Mouse (Mus musculus) liver, adult 2 months (tissue): ENCODE measurements at regions not wholly inside any gene's neighbourhood (a gene's known extent, or its start where the extent isn't known, plus 50 kb on each side); places are given as distances from the start of the nearest gene placed in this dataset.

Experiments
- DNase-seq: peaks from one replicate; pipeline ENCODE4 v3.0.0-alpha.2; 2011; ENCODE audit warnings: low read depth, low spot score; ENCODE audit errors: extremely low read depth
- H3K27ac ChIP-seq: fragments of 200-500 bp; replicated peaks from 2 replicates; pipeline ENCODE4 v1.5.1; 2012; ENCODE audit warnings: low read depth, mild to moderate bottlenecking, control low read depth, inconsistent platforms, low read length; ENCODE audit not compliant: insufficient read depth
- H3K27me3 ChIP-seq: fragments of 200-500 bp; 2 replicates; pipeline ENCODE4 v1.6.1; 2012; ENCODE audit warnings: mild to moderate bottlenecking, moderate library complexity, low read length, inconsistent platforms; ENCODE audit not compliant: control insufficient read depth, insufficient read depth
- H3K36me3 ChIP-seq: fragments of 200-500 bp; 2 replicates; pipeline ENCODE4 v1.6.1; 2012; ENCODE audit warnings: low read length, inconsistent platforms; ENCODE audit not compliant: control insufficient read depth, insufficient read depth
- H3K4me1 ChIP-seq: fragments of 200-500 bp; 2 replicates; pipeline ENCODE4 v1.6.1; 2011; ENCODE audit warnings: low read length; ENCODE audit not compliant: control insufficient read depth, insufficient read depth
- H3K4me3 ChIP-seq: fragments of 200-500 bp; 2 replicates; pipeline ENCODE4 v1.5.1; 2011; ENCODE audit warnings: low read depth, mild to moderate bottlenecking, control low read depth, low read length, moderate library complexity; ENCODE audit not compliant: insufficient read depth
- H3K79me2 ChIP-seq: fragments of 200-500 bp; 2 replicates; pipeline ENCODE4 v1.6.1; 2012; ENCODE audit warnings: inconsistent platforms, mild to moderate bottlenecking, low read length, moderate library complexity; ENCODE audit not compliant: control insufficient read depth, insufficient read depth
- H3K9ac ChIP-seq: fragments of 200-500 bp; 2 replicates; pipeline ENCODE4 v1.6.1; 2012; ENCODE audit warnings: low read depth, mild to moderate bottlenecking, control low read depth, inconsistent platforms, low read length
- CTCF ChIP-seq: fragments of 200-500 bp; IDR thresholded peaks from 2 replicates; pipeline ENCODE4 v1.5.1; 2011; ENCODE audit warnings: low read depth, low read length, control low read depth
- POLR2A ChIP-seq: fragments of 200-500 bp; IDR thresholded peaks from 2 replicates; pipeline ENCODE4 v1.6.1; 2011; ENCODE audit warnings: low read length, control low read depth; ENCODE audit not compliant: insufficient read depth; ENCODE audit errors: extremely low read depth
- WGBS: fragments of 180-500 bp; shearing (Covaris S2); methylation state at CpG from one replicate; pipeline ENCODE4 v1.1.7; 2018; 5-methylcytosine and 5-hydroxymethylcytosine counted together

DNA sequence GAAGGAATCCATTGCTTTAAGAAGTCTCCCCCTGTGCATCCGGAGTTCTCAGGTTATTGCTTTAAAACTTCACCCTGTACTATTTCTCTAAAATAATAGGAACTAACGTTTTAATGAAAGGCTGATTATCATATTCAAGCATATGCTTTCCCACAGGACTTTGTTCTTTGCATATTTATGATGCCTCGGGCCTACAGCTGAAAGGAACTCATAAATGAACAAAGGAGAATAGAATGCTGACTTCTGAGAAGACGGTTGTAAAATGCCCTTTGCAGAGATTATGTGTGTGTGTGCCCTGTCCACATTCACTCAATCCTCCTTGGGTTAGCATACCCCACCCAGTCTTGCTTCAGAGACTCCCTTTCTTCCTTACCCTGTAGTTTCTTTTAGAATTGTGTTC, 294.2 kb downstream of the Nedd1 start:
- Histone ChIP-seq H3K36me3 (no peaks in the 10 kb centered on the region), H3K79me2 (no peaks in the 10 kb centered on the region), H3K4me3 (no peak overlapping the region), H3K27me3 (no peaks in the 10 kb centered on the region), H3K9ac (no peak overlapping the region), H3K4me1 (no peaks in the 10 kb centered on the region), H3K27ac (no peak overlapping the region)
- no peak for DNase-seq
- TF ChIP-seq POLR2A (no peak), CTCF (no peak)
- WGBS = 62% methylated on average over 4 of the region's 4 CpGs

DNA sequence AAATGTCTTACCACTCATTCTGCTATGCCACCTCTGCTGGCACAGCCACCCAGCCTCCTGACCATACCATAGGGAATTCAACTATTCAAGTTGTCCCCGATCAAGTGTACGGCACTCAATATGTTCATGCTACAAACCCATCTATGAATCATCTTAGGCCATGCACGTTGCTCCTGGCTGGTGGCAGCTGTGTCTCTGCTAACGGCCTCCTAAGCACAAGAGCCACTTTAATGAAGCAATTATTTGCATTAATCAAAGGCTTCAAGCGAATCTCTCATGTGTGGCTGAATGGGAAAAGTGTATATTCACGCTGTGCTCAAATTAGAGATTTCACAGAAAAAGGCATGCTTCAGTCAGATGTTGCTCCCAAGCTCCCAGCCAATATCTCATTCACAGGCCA, 295.8 kb downstream of the Nedd1 start:
- no peak overlapping the region for H3K4me3 ChIP-seq
- no peaks in the 10 kb centered on the region for H3K4me1 ChIP-seq
- H3K9ac ChIP-seq = no peak overlapping the region
- TF ChIP-seq POLR2A (no peak), CTCF (no peak)
- H3K36me3 ChIP-seq = no peaks in the 10 kb centered on the region
- 82% methylated on average over 6 of the region's 6 CpGs for WGBS
- no peak for DNase-seq
- no peaks in the 10 kb centered on the region for H3K79me2 ChIP-seq
- no peaks in the 10 kb centered on the region for H3K27me3 ChIP-seq
- H3K27ac ChIP-seq = no peak overlapping the region

DNA sequence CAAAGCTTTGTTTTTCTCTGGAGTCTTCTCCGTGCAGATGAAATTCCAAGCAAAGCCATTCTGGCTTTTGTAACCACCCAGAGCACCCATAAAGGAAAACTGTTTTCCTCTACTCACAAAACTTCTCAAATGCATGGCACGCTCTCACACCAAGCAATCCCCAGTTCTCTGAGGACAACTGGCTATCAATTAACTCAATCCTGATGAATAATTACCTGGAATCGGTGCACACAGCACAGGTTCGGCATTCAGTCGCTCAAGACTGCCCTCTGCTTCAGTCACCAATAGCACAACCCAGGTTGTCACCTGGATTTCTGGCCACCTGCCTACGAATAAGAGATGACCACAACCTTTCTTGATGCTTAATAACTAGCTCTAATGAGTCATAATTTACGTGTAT, 309.5 kb downstream of the Nedd1 start:
- Histone ChIP-seq H3K36me3 (no peaks in the 10 kb centered on the region), H3K9ac (no peak overlapping the region), H3K27ac (no peak overlapping the region), H3K27me3 (no peaks in the 10 kb centered on the region), H3K79me2 (no peaks in the 10 kb centered on the region), H3K4me1 (no peaks in the 10 kb centered on the region), H3K4me3 (no peak overlapping the region)
- no peak for DNase-seq
- WGBS = 78% methylated on average over 7 of the region's 7 CpGs
- TF ChIP-seq POLR2A = no peak
- TF ChIP-seq CTCF = no peak

DNA sequence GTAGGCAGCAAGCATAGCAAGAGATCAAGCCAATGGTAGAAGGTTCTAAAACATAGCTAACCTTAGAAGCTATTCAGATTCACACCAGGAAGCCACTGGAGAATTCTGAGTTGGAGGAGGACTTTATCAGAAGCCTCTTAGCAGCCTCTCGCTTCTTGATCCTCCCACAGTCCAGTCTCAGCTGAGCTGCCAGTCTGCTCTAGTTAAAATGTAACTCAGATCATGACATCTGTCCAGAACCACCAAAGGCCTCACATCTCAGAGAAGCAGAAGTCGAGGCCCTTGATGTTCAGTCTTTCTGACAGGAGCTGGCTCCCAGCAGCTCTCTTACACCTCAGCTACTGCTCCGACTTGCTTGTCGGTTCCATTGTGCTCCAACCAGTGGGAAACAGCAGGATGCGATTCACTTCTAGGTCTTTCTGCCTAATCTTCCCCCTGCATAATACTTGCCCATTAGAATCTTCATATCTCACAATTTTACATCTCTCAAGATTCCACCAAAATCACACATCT, 311.4 kb downstream of the Nedd1 start:
- DNase-seq = no peak

DNA sequence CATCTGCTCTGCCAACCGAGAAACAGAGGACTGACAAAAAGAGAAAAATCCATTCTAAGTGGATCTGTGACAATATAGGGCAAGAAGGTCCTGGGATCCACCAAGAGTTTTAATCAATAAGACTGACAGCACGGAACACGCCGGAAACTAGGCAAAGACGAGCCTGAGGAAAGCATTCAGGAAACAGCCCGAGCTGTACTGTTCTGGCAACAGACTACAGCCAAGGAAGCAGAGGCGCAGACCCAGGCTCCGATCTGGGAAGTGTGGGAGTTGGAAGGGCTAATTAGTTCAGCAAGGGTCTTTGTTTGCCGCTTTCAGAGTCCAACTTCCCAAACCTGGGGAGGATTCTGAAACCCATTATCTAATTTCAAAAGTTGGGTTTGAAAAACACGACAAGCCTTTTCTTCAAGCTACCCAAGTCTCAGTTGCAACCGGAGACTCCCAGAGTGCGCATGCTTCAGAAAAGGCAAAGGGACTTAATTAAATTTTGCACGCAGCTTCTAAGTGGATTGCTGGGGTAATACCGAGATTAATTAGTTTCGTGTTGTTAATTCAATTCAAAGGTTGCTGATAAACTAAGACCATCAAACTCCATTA, 317.4 kb downstream of the Nedd1 start:
- Histone ChIP-seq H3K4me1 (no peaks in the 10 kb centered on the region), H3K9ac (no peak overlapping the region), H3K36me3 (no peaks in the 10 kb centered on the region), H3K27ac (no peak overlapping the region), H3K27me3 (no peaks in the 10 kb centered on the region), H3K4me3 (no peak overlapping the region), H3K79me2 (no peaks in the 10 kb centered on the region)
- TF ChIP-seq CTCF (no peak), POLR2A (no peak)
- no peak for DNase-seq
- WGBS = 78% methylated on average over 15 of the region's 15 CpGs

More for the DNA sequence above, 311.4 kb downstream of the Nedd1 start:
- H3K27ac ChIP-seq = no peak overlapping the region
- no peaks in the 10 kb centered on the region for H3K36me3 ChIP-seq
- no peak for TF ChIP-seq CTCF
- no peak for TF ChIP-seq POLR2A
- H3K4me1 ChIP-seq = no peaks in the 10 kb centered on the region
- no peaks in the 10 kb centered on the region for H3K27me3 ChIP-seq
- no peak overlapping the region for H3K9ac ChIP-seq
- 47% methylated on average over 5 of the region's 5 CpGs for WGBS
- H3K79me2 ChIP-seq = no peaks in the 10 kb centered on the region
- H3K4me3 ChIP-seq = no peak overlapping the region

DNA sequence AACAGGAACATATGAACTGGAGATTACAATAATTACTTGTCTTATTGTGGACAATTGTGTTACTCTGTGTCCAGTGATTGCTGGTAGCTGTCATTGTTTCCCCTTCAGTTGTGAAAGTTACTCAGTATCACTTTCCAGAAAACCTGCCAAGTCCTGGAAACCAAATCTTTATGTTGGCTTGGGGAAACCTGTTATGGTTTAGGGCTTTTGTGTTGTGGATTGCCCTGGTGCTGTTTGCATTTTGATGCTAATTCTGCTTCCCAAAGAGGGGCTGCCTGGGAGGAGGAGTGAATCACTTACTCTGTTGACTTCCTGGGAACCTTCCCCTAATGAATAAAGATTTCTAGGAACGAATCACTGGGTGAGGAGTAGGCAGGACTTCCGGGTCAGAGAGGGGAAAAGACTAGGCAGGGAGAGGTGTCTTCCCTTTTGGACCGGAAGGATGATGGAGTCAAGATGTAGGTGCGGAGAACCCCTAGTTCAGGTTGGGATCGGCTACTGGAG, 321.6 kb downstream of the Nedd1 start:
- H3K79me2 ChIP-seq = no peaks in the 10 kb centered on the region
- no peaks in the 10 kb centered on the region for H3K27me3 ChIP-seq
- WGBS = 77% methylated on average over 5 of the region's 5 CpGs
- H3K36me3 ChIP-seq = no peaks in the 10 kb centered on the region
- H3K27ac ChIP-seq = no peak overlapping the region
- H3K9ac ChIP-seq = no peak overlapping the region
- no peak for TF ChIP-seq POLR2A
- TF ChIP-seq CTCF = no peak
- no peak for DNase-seq
- H3K4me3 ChIP-seq = no peak overlapping the region
- H3K4me1 ChIP-seq = no peaks in the 10 kb centered on the region
